Mouse (Mus musculus) bone marrow macrophage, adult 2 months (primary cell): Measurements from ENCODE around the gene F2rl3.

ENCODE experiments used
- CTCF ChIP-seq: IDR thresholded peaks from 2 replicates; pipeline ENCODE4 v1.5.1; 2012; ENCODE audit warnings: low read depth, mild to moderate bottlenecking, low read length, moderate library complexity
- POLR2A ChIP-seq: IDR thresholded peaks from 2 replicates; pipeline ENCODE4 v1.6.1; 2012; ENCODE audit warnings: mild to moderate bottlenecking, low read depth, low read length, borderline replicate concordance

GRCm38 (mm10) chr8:72777797-72778196, 16.1 kb downstream of the F2rl3 start:
- TF ChIP-seq CTCF = no peak
- no peak for TF ChIP-seq POLR2A
